Mouse (Mus musculus) lung, embryonic 16.5 days (tissue): ENCODE results near the gene Hps3. TPM values are rescaled to one million over a fixed set of nuclear protein-coding genes. Genes with fewer than 3 reads are reported as not detected.

Experiments
- ATAC-seq: fragments of 200-750 bp; cut with Nextera tagmentation; 2 replicates; pipeline ENCODE4 v1.8.0; 2017; ENCODE audit warnings: low read depth, mild to moderate bottlenecking, moderate library complexity
- H3K27ac ChIP-seq: fragments of 300-500 bp; sonication (generic); 2 replicates; pipeline ENCODE4 v1.5.1; 2014; ENCODE audit warnings: mild to moderate bottlenecking, control low read depth, low read length
- H3K27me3 ChIP-seq: fragments of 300-500 bp; sonication (generic); 2 replicates; pipeline ENCODE4 v1.6.1; 2014; ENCODE audit warnings: low read depth, low read length, mixed read lengths; ENCODE audit not compliant: control insufficient read depth, insufficient read depth
- H3K36me3 ChIP-seq: fragments of 300-500 bp; sonication (generic); 2 replicates; pipeline ENCODE4 v1.6.1; 2014; ENCODE audit warnings: low read length; ENCODE audit not compliant: control insufficient read depth, insufficient read depth
- H3K4me1 ChIP-seq: fragments of 300-500 bp; sonication (generic); replicated peaks from 2 replicates; pipeline ENCODE4 v1.6.1; 2014; ENCODE audit warnings: low read length, mixed read lengths; ENCODE audit not compliant: control insufficient read depth, insufficient read depth
- H3K4me2 ChIP-seq: fragments of 300-500 bp; sonication (generic); 2 replicates; pipeline ENCODE4 v1.6.1; 2014; ENCODE audit warnings: low read depth, low read length, control low read depth
- H3K4me3 ChIP-seq: fragments of 300-500 bp; sonication (generic); 2 replicates; pipeline ENCODE4 v1.5.1; 2014; ENCODE audit warnings: mild to moderate bottlenecking, low read length, control low read depth
- H3K9ac ChIP-seq: fragments of 300-500 bp; sonication (generic); 2 replicates; pipeline ENCODE4 v1.6.1; 2014; ENCODE audit warnings: low read length, control low read depth
- H3K9me3 ChIP-seq: fragments of 300-500 bp; sonication (generic); 2 replicates; pipeline ENCODE4 v1.6.1; 2016; ENCODE audit warnings: low read length; ENCODE audit not compliant: control insufficient read depth
- WGBS: fragments of 180-500 bp; shearing (Covaris S2); extraction: QIAGEN DNeasy Blood & Tissue Kit; methylation state at CpG from one replicate; pipeline ENCODE4 v1.1.7; 2014; 5-methylcytosine and 5-hydroxymethylcytosine counted together
- polyA plus RNA-seq: library from polyadenylated mRNA; unstranded; fragments of >200 nt; fragmentation: Nextera tagmentation; extraction: Ambion mirVana; gene quantifications from 2 replicates; pipeline ENCODE4 v1.2.1, GENCODE M21; 2015

Gene Hps3
- polyA plus RNA-seq, 1 experiment from 2014 or later = 12.2 TPM

DNA sequence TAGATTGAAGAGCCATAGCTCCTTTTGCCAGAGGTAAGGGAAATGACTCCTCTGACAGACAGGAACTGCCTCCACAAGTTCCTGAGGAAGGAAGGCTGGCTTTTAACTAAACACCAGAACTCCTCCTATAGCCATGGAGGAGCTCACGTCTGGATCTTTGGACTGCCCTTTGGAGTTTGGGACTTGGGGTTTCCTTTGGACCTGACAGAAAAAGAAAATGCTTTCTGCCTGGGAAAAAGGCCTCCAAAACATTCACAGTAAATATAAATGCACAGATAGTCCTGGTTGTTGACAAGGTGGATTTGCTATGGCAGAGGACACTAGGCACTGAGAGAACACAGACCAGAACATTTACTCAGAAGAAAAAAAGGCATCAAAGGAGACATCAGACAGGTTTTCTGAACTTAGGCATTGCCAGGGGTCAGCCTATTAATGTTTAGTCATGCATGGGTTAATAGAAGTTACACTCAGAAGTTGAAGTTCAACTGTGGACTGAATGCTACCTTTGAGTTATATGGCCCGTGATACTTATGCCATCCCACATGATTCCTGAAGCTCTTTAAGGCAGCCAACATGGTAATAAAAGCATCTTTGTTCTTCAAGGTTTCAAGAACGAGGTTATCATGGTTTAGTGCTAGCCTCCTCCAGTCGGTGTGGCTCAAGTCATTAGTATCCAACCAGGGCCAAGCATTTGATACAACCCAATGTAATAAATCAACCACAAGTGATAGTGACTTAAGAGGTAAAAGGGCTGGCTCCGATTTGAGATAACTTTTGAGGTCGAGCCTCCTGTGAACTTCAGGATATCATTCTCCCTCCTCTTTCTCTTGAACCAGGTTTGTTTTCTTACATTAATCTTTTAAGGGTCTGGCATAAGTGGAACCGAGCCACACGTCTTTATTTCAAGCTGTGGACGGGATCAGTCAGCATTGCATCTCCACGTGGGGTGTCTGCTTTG lies 1.1 kb downstream of the Hps3 start:
- Histone ChIP-seq H3K4me1 (peaks cover 8% of the 10 kb centered on the region), H3K9me3 (no peaks in the 10 kb centered on the region), H3K4me3 (peak overlapping the region; percentile 97), H3K27ac (peak overlapping the region; percentile 82), H3K4me2 (peak overlapping the region; percentile 85), H3K27me3 (no peaks in the 10 kb centered on the region), H3K9ac (peak overlapping the region; percentile 76), H3K36me3 (no peaks in the 10 kb centered on the region)
- ATAC-seq = no peak
- WGBS = 10% methylated on average over 10 of the region's 10 CpGs

DNA sequence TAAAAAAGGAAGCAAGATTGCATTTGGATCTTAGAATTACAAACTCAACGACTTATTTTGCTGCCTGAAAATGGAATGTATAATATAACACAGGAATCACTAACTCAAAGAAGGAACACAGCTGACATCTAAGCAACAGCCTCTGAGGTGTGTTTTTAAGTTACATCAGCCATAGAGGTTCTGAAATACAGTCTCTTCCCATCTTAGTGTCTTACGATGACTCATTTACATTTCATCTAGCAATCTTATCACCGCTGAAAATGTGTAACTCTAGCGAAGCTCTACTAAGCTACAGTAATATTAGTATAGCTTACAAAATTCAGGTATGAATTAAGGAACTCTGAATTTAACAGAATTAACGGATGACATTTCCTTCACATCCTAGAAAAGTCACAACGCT lies 4.3 kb downstream of the Hps3 start:
- no peak overlapping the region for H3K4me3 ChIP-seq
- ATAC-seq = no peak
- peaks cover 8% of the 10 kb centered on the region for H3K4me1 ChIP-seq
- 0 out of 2 replicates have a peak, but pooled peaks cover 1% of the 10 kb centered on the region for H3K36me3 ChIP-seq
- no peak overlapping the region for H3K9ac ChIP-seq
- no peak overlapping the region for H3K4me2 ChIP-seq
- H3K27me3 ChIP-seq = no peaks in the 10 kb centered on the region
- no peak overlapping the region for H3K27ac ChIP-seq
- no peaks in the 10 kb centered on the region for H3K9me3 ChIP-seq
- 85% methylated on average over 6 of the region's 6 CpGs for WGBS

DNA sequence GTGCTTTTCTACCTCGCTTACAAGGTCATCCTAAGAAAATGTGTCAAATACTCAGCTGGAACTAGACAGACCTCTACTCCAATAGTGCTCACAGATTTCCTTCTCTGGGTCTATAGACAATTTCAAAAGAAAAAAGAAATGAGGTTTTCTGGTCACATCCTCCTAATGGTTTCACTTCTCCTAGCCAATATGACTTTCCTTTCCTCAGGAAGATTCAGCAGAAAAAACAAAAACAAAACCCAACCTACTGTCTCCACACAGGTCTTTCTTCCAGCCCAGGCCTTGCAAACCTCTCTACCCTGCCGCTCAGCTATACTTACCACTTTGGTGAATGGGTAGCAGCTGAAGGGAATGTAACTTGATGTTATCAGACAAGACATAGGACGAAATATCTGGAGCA lies 6.5 kb downstream of the Hps3 start:
- WGBS = 87% methylated on average over 3 of the region's 3 CpGs
- Histone ChIP-seq H3K4me1 (peaks cover 2% of the 10 kb centered on the region), H3K9ac (no peak overlapping the region), H3K9me3 (no peaks in the 10 kb centered on the region), H3K27me3 (no peaks in the 10 kb centered on the region), H3K4me3 (no peak overlapping the region), H3K4me2 (no peak overlapping the region), H3K27ac (no peak overlapping the region), H3K36me3 (peaks cover 15% of the 10 kb centered on the region)
- ATAC-seq = no peak

DNA sequence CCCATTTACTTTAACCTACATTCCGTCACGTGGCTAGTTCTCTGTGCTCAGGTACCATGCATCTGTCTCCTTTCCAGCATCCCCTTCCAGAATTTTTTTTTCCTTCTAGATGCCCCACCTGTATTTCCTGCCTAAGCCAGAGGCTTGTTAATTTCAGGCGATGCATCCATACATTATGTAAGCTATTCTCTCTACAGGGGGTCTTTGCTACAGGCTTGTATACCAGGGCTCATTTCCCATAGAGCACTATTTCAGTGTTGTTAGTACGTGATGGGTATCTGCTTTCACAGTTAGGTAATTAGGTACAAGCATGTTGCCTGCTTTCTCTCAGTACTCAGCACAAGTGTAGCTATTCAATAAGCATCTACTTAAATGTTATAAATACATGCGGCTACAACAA lies 7.3 kb downstream of the Hps3 start:
- Histone ChIP-seq H3K9me3 (no peaks in the 10 kb centered on the region), H3K9ac (no peak overlapping the region), H3K27ac (no peak overlapping the region), H3K4me1 (no peaks in the 10 kb centered on the region), H3K27me3 (no peaks in the 10 kb centered on the region), H3K4me2 (no peak overlapping the region), H3K36me3 (peaks cover 15% of the 10 kb centered on the region), H3K4me3 (no peak overlapping the region)
- 87% methylated on average over 5 of the region's 5 CpGs for WGBS
- no peak for ATAC-seq

DNA sequence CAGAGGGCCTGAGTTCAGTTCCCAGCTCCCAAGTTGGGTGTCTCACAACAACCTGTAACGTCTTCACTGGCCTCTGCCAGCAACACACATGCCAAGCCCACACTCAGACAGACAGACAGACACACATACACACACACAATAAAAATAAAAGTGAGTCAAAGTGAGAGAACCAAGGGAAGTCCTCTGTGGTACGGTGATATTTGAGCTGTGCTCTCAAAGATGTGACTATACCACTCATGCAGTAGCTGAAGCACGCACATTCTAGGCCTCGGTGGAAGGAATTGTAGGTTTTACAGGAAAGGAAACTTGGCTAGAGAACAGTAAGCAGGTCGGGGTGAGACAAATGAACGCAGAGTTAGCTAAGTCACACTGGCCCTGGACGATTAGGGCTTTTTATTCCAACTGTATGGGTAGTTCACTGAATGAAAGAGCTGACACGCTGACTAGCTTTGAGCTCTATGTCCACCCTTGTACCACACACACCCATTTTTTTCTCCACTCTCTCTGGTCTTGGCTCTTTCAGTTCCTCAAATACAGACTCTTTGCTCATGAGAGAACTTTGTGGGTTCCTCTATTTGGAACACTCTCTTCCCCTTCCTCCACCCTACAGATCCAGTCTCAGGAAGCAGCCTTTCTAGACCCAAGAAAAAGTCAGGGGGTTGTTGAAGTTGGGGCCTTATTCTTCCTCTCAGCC lies 8.0 kb downstream of the Hps3 start:
- no peaks in the 10 kb centered on the region for H3K4me1 ChIP-seq
- H3K4me2 ChIP-seq = no peak overlapping the region
- ATAC-seq = no peak
- H3K9ac ChIP-seq = no peak overlapping the region
- no peaks in the 10 kb centered on the region for H3K9me3 ChIP-seq
- WGBS = 87% methylated on average over 8 of the region's 8 CpGs
- H3K36me3 ChIP-seq = peaks cover 15% of the 10 kb centered on the region
- H3K4me3 ChIP-seq = no peak overlapping the region
- H3K27ac ChIP-seq = no peak overlapping the region
- H3K27me3 ChIP-seq = no peaks in the 10 kb centered on the region

DNA sequence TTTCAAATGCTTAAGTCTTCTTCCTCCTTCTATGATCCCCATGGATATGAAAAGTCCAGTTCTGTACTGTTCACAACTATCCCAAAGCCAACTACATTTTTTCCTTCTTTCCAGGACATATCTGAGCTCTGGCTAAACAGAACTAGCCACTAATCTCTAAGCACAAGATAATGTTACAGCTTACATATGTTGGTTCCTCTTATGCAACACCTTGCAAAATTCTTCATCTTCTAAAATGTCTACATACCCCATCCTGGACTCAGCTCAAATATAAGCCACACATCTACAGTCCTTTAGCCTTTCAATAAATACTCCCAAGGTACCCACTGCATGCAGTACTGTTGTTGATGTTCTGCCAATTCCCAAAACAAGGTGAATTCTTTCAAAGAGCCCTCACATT lies 8.6 kb downstream of the Hps3 start:
- Histone ChIP-seq H3K27ac (no peak overlapping the region), H3K4me3 (no peak overlapping the region), H3K36me3 (peaks cover 15% of the 10 kb centered on the region), H3K9me3 (no peaks in the 10 kb centered on the region), H3K27me3 (no peaks in the 10 kb centered on the region), H3K9ac (no peak overlapping the region), H3K4me2 (no peak overlapping the region), H3K4me1 (no peaks in the 10 kb centered on the region)
- ATAC-seq = no peak

DNA sequence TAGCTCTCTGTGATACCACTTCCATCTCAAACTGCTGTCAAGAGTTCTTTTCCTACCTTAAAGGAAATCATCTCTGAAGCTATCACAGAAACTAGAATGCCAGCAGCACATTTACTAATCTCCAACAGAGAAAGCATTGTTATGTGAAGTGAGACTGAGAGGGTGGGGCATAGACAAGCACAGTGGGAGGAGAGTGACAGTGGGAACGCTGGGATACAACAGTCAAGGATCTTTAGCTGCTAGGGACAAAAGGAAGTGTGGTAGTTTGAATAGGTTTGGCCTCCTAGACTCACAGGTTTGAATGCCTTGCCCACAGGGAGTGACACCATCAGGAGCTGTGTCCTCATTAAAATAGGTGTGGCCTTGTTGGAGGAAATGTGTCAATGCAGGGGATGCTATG lies 11.3 kb downstream of the Hps3 start:
- no peak overlapping the region for H3K9ac ChIP-seq
- H3K4me1 ChIP-seq = no peaks in the 10 kb centered on the region
- no peaks in the 10 kb centered on the region for H3K27me3 ChIP-seq
- no peak for ATAC-seq
- no peaks in the 10 kb centered on the region for H3K9me3 ChIP-seq
- no peak overlapping the region for H3K4me3 ChIP-seq
- no peak overlapping the region for H3K27ac ChIP-seq
- H3K36me3 ChIP-seq = peaks cover 15% of the 10 kb centered on the region
- no peak overlapping the region for H3K4me2 ChIP-seq
- WGBS = 48% methylated on average over 1 of the region's 1 CpGs

DNA sequence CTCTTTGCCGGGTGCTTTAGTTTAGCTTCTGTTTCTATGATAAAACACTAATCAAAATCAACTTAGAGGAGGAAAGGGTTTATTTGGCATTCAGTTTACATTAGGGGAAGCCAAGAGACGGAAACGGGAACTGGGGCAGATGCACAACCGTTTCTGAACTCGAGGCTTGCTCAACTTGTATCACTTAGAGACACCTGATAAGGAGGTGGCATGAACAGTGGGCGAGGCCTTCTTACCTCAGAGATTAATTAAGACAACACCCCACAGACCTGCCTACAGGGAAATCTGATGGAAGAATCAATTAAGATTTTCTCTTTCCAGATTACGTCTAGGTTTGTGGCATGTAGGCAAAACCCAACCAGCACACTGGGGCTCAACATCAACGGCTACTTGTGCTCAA lies 17.0 kb downstream of the Hps3 start:
- H3K9ac ChIP-seq = no peak overlapping the region
- no peak overlapping the region for H3K4me3 ChIP-seq
- peaks cover 15% of the 10 kb centered on the region for H3K36me3 ChIP-seq
- H3K27me3 ChIP-seq = no peaks in the 10 kb centered on the region
- WGBS = 75% methylated on average over 8 of the region's 8 CpGs
- H3K27ac ChIP-seq = no peak overlapping the region
- H3K4me1 ChIP-seq = no peaks in the 10 kb centered on the region
- H3K9me3 ChIP-seq = no peaks in the 10 kb centered on the region
- no peak for ATAC-seq
- no peak overlapping the region for H3K4me2 ChIP-seq

DNA sequence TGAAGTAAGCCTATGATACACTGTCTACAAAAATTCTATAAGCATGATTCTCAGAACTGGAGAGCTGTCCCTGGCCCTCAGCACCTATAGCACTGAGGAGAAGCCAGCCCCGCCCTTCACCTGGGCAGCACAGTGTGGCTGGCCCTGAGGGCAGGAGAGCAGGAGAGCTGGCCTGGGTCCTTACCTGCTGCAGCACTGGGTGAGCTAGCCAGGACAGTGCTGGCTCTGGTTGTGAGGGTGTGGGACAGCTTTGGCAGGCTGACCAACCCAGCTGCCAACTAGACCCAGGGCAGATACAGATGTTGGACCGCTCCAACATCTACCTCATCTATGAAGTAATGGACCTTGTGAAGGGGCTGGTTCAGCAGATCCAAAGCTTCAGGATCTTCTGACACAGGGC lies 20.7 kb downstream of the Hps3 start:
- no peaks in the 10 kb centered on the region for H3K4me1 ChIP-seq
- H3K27ac ChIP-seq = no peak overlapping the region
- peaks cover 19% of the 10 kb centered on the region for H3K36me3 ChIP-seq
- no peak overlapping the region for H3K4me2 ChIP-seq
- WGBS = 91% methylated on average over 2 of the region's 2 CpGs
- no peaks in the 10 kb centered on the region for H3K9me3 ChIP-seq
- no peak for ATAC-seq
- no peak overlapping the region for H3K4me3 ChIP-seq
- no peak overlapping the region for H3K9ac ChIP-seq
- H3K27me3 ChIP-seq = no peaks in the 10 kb centered on the region
